Mouse (Mus musculus): ENCODE measurements around the gene Mrpl45. TPM values are rescaled to one million over a fixed set of nuclear protein-coding genes. Genes with fewer than 3 reads are reported as not detected.

Mrpl45 gene
- polyA plus RNA-seq, 1 experiment from 2014 or later, result 58.4 TPM

DNA sequence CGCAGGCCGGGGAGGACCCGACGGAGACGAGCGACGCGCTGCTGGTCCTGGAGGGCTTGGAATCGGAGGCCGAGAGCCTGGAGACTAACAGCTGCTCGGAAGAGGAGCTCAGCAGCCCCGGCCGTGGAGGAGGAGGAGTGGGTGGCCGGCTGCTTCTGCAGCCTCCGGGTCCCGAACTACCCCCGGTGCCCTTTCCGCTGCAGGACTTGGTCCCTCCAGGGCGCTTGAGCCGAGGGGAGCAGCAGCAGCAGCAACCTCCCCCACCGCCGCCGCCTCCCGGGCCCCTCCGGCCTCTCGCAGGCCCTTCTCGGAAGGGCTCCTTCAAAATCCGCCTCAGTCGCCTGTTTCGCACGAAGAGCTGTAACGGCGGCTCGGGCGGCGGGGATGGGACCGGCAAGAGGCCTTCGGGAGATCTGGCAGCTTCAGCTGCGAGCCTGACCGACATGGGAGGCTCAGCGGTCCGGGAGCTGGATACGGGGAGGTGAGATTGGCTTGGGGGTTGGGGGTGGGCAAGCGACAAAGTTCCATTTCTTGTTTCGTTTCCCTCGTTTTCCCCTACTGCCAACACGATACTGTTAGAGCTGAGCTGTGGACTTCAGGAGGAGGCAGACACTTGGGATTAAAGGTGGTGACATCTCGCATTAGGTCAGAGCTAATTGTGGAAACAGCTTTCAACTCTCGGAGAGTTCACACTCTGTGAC, 47.6 kb downstream of the Mrpl45 start:
- H3K36me3 ChIP-seq (ENCODE audit: control insufficient read depth, insufficient read depth, low read length), result no peaks in the 10 kb centered on the region
- WGBS, result under 1% methylated on average over 49 of the region's 49 CpGs
- peak overlapping the region; percentile 62; the same call in 1 of the 2 replicates for H3K27ac ChIP-seq (ENCODE audit: low read depth, low read length)
- H3K4me1 ChIP-seq (ENCODE audit: control insufficient read depth, insufficient read depth, low read length), result peaks cover 18% of the 10 kb centered on the region
- ATAC-seq (ENCODE audit: low FRiP score, low TSS enrichment), result peak; percentile 10; the same call in 1 of the 2 replicates
- peak overlapping the region; percentile 97 for H3K9ac ChIP-seq (ENCODE audit: low read depth, low read length)
- peak overlapping the region; percentile 79 for H3K4me2 ChIP-seq (replicated peaks; ENCODE audit: low read depth, low read length)
- H3K4me3 ChIP-seq (ENCODE audit: low read length), result peak overlapping the region; percentile 99
- no peaks in the 10 kb centered on the region for H3K9me3 ChIP-seq (ENCODE audit: control insufficient read depth, low read length)
- no peaks in the 10 kb centered on the region for H3K27me3 ChIP-seq (ENCODE audit: control insufficient read depth, insufficient read depth, low read length)

DNA sequence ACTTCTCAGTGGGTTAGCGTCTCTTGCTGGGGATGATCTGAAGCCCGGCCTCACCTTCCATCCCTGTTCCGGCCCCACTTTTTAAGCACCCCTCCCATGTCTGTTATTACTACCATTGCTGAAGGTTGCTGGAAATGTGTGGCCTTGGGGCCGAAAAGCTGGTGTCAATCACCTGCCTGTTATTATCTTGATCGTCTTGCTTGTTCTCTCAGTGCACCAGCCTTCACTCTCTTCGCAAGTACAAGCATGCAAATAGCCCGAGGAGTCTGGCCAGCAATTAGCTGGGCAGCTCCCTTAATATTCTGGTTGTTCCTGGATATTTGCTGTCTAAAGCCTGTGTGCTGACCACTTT, 48.1 kb downstream of the Mrpl45 start:
- H3K36me3 ChIP-seq (ENCODE audit: control insufficient read depth, insufficient read depth, low read length), result no peaks in the 10 kb centered on the region
- no peak for ATAC-seq (ENCODE audit: low FRiP score, low TSS enrichment)
- peak overlapping the region; percentile 79 for H3K4me2 ChIP-seq (replicated peaks; ENCODE audit: low read depth, low read length)
- under 1% methylated on average over 7 of the region's 7 CpGs for WGBS
- H3K27me3 ChIP-seq (ENCODE audit: control insufficient read depth, insufficient read depth, low read length), result no peaks in the 10 kb centered on the region
- peak overlapping the region; percentile 97 for H3K9ac ChIP-seq (ENCODE audit: low read depth, low read length)
- H3K4me3 ChIP-seq (ENCODE audit: low read length), result peak overlapping the region; percentile 99
- H3K27ac ChIP-seq (ENCODE audit: low read depth, low read length), result no peak overlapping the region
- no peaks in the 10 kb centered on the region for H3K9me3 ChIP-seq (ENCODE audit: control insufficient read depth, low read length)
- peaks cover 18% of the 10 kb centered on the region for H3K4me1 ChIP-seq (ENCODE audit: control insufficient read depth, insufficient read depth, low read length)

DNA sequence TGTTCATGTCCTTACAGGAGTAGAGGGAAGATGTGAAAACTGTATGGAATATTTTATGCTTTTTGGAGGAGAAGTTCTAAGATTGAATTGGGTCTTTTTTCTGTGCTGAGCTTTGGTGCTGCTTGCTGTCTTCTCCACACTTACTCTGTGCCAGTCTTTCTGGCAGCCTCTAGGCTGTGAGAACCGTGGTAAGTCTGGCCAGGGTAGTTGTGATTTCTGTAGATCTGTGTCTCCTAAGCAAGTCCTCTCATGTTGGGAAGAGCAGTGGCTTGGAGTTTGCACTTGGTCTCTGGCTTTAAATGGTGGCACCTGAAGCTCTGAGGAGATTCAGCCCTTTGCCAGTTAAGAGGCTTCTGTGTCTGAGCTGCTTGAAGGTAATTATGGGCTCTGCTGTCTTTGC, 50.0 kb downstream of the Mrpl45 start:
- Histone ChIP-seq H3K36me3 (ENCODE audit: control insufficient read depth, insufficient read depth, low read length) (no peaks in the 10 kb centered on the region), H3K27ac (ENCODE audit: low read depth, low read length) (no peak overlapping the region), H3K9me3 (ENCODE audit: control insufficient read depth, low read length) (no peaks in the 10 kb centered on the region), H3K4me2 (replicated peaks; ENCODE audit: low read depth, low read length) (no peak overlapping the region), H3K4me1 (ENCODE audit: control insufficient read depth, insufficient read depth, low read length) (peaks cover 18% of the 10 kb centered on the region), H3K9ac (ENCODE audit: low read depth, low read length) (no peak overlapping the region), H3K27me3 (ENCODE audit: control insufficient read depth, insufficient read depth, low read length) (no peaks in the 10 kb centered on the region), H3K4me3 (ENCODE audit: low read length) (no peak overlapping the region)
- ATAC-seq (ENCODE audit: low FRiP score, low TSS enrichment), result no peak
- 73% methylated on average over 1 of the region's 1 CpGs for WGBS

DNA sequence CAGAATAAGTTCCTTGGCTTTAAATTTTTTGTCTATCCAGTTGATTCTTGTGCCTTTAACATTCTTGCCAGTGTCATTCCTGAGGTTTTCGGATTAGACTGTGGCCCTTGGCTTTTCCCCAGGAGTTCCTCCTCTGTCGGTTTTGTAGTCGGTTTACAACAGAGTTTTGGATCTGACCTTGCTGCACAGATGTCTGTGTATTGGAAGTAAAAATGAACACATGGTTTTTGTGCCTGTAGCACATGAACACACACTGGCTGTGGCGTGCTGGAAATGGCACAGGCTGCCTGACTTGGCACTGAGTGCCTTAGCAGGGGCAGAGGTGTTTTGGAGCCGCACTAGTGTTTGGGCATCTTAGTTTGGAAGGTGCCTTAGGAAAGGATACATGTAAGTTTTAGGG, 53.0 kb downstream of the Mrpl45 start:
- Histone ChIP-seq H3K9me3 (ENCODE audit: control insufficient read depth, low read length) (no peaks in the 10 kb centered on the region), H3K27me3 (ENCODE audit: control insufficient read depth, insufficient read depth, low read length) (no peaks in the 10 kb centered on the region), H3K36me3 (ENCODE audit: control insufficient read depth, insufficient read depth, low read length) (no peaks in the 10 kb centered on the region), H3K9ac (ENCODE audit: low read depth, low read length) (no peak overlapping the region), H3K4me3 (ENCODE audit: low read length) (no peak overlapping the region), H3K27ac (ENCODE audit: low read depth, low read length) (no peak overlapping the region), H3K4me2 (replicated peaks; ENCODE audit: low read depth, low read length) (no peak overlapping the region), H3K4me1 (ENCODE audit: control insufficient read depth, insufficient read depth, low read length) (peaks cover 18% of the 10 kb centered on the region)
- WGBS, result 91% methylated on average over 5 of the region's 5 CpGs
- ATAC-seq (ENCODE audit: low FRiP score, low TSS enrichment), result no peak

DNA sequence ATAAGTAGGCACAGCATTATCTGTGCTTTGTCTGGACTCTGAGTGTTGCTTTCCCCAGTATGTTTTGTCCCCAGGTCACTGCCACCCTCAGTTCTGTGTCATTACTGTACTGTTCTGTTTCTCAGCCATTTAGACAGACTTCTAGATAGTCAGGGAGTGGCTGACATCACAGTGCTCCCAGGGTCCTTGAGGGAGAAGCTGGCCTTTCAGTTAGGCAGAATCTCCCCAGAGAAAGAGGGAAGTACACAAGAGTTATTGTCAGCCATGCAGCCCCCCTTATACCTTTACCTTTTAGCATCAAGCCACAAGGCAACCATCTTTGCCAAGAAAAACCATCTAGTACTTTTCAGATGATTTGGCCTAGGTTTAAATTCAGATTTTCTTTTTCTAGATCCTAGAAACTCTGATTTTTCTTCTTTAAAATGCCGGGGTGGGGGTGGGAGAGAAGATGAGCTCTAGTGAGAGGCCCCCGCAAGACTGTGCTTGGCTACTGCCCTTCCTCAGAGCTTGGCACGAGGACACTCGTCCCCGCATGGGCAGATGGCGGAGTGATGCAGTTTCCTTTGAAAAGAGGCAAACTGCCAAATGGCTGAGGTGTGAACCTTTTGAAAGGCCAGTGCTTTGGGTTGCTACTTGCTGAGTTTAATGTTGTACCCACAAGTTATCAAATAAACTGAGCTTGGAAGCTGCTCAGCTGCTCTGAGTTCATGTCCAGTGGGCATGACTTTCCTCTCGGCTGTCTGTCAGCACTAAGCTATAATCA, 55.0 kb downstream of the Mrpl45 start:
- Histone ChIP-seq H3K9me3 (ENCODE audit: control insufficient read depth, low read length) (no peaks in the 10 kb centered on the region), H3K36me3 (ENCODE audit: control insufficient read depth, insufficient read depth, low read length) (peaks cover 9% of the 10 kb centered on the region; the same call in 1 of the 2 replicates), H3K27ac (ENCODE audit: low read depth, low read length) (no peak overlapping the region), H3K27me3 (ENCODE audit: control insufficient read depth, insufficient read depth, low read length) (no peaks in the 10 kb centered on the region), H3K4me3 (ENCODE audit: low read length) (no peak overlapping the region), H3K4me1 (ENCODE audit: control insufficient read depth, insufficient read depth, low read length) (peaks cover 3% of the 10 kb centered on the region; the same call in 1 of the 2 replicates), H3K9ac (ENCODE audit: low read depth, low read length) (no peak overlapping the region), H3K4me2 (replicated peaks; ENCODE audit: low read depth, low read length) (no peak overlapping the region)
- ATAC-seq (ENCODE audit: low FRiP score, low TSS enrichment), result no peak
- 54% methylated on average over 7 of the region's 7 CpGs for WGBS

DNA sequence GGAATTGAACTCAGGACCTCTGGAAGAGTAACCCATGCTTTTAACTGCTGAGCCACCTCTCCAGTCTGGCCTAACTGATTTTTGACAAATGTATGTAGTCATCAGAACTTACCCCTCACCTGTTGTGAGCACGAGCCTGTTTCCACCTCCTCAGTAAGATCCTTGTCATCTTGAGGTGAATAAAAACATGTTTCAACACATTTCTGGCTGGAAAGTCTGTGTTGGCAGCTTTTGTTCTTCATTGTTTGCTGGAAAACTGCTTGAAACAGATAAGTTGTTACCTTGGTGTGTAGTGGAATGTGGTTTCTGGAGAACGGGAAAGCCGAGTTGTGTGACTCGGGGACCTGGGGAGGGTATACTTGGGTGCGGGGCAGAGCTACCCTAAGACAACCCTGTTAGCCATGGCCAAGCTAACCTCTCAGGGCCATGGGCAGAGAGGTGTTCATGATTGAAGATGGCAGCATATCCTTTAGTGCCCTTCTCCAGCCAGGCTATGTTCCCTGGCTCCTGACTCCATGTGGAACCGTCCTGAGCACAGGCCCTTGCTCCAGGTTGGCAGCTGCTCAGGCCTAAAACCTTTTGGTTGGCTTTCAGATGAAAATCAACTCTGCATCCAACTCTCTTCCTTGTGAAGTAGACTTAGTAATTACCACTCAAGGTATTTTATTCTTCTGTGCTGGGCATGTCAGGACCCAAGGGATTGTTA, 56.8 kb downstream of the Mrpl45 start:
- Histone ChIP-seq H3K36me3 (ENCODE audit: control insufficient read depth, insufficient read depth, low read length) (peaks cover 18% of the 10 kb centered on the region), H3K27me3 (ENCODE audit: control insufficient read depth, insufficient read depth, low read length) (no peaks in the 10 kb centered on the region), H3K9me3 (ENCODE audit: control insufficient read depth, low read length) (no peaks in the 10 kb centered on the region), H3K4me3 (ENCODE audit: low read length) (no peak overlapping the region), H3K4me1 (ENCODE audit: control insufficient read depth, insufficient read depth, low read length) (no peaks in the 10 kb centered on the region), H3K27ac (ENCODE audit: low read depth, low read length) (no peak overlapping the region), H3K9ac (ENCODE audit: low read depth, low read length) (no peak overlapping the region), H3K4me2 (replicated peaks; ENCODE audit: low read depth, low read length) (no peak overlapping the region)
- WGBS, result 86% methylated on average over 6 of the region's 6 CpGs
- no peak for ATAC-seq (ENCODE audit: low FRiP score, low TSS enrichment)

DNA sequence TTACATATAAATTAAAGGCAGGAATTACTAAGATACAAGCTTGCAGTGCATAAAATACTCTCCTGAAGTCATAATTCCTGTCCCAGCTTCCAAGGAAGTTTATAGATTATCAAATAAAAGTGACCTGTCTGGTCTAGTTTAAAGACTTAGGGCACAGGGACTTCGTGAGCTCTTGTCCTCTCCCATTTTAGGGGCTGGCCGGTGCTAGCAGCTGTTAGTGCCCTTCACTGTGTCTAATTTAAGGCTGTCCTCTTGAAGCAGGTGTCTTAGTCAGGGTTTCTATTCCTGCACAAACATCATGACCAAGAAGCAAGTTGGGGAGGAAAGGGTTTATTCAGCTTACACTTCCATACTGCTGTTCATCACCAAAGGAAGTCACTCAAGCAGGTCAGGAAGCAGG, 57.9 kb downstream of the Mrpl45 start:
- Histone ChIP-seq H3K9me3 (ENCODE audit: control insufficient read depth, low read length) (no peaks in the 10 kb centered on the region), H3K27ac (ENCODE audit: low read depth, low read length) (no peak overlapping the region), H3K4me2 (replicated peaks; ENCODE audit: low read depth, low read length) (no peak overlapping the region), H3K9ac (ENCODE audit: low read depth, low read length) (no peak overlapping the region), H3K27me3 (ENCODE audit: control insufficient read depth, insufficient read depth, low read length) (no peaks in the 10 kb centered on the region), H3K4me1 (ENCODE audit: control insufficient read depth, insufficient read depth, low read length) (no peaks in the 10 kb centered on the region), H3K4me3 (ENCODE audit: low read length) (no peak overlapping the region), H3K36me3 (ENCODE audit: control insufficient read depth, insufficient read depth, low read length) (peaks cover 28% of the 10 kb centered on the region)
- WGBS, result 72% methylated on average over 2 of the region's 2 CpGs
- ATAC-seq (ENCODE audit: low FRiP score, low TSS enrichment), result no peak
